Mouse (Mus musculus): Measurements from ENCODE around the gene Cacna1i. TPM values are rescaled to one million over a fixed set of nuclear protein-coding genes. Genes with fewer than 3 reads are reported as not detected.

Gene Cacna1i
- polyA plus RNA-seq, 1 experiment from 2014 or later: 0.02 TPM

GRCm38 (mm10) chr15:80387185-80387584 lies 100.1 kb downstream of the Cacna1i start:
- H3K9ac ChIP-seq: no peak overlapping the region
- H3K9me3 ChIP-seq (replicated peaks): no peaks in the 10 kb centered on the region
- H3K27ac ChIP-seq: no peak overlapping the region
- no peak overlapping the region for H3K4me3 ChIP-seq
- no peaks in the 10 kb centered on the region for H3K36me3 ChIP-seq
- no peaks in the 10 kb centered on the region for H3K4me1 ChIP-seq
- 59% methylated on average over 2 of the region's 2 CpGs for WGBS (ENCODE audit: insufficient replicate concordance)
- no peak for ATAC-seq
- no peak overlapping the region for H3K4me2 ChIP-seq
- H3K27me3 ChIP-seq (replicated peaks): peaks cover 6% of the 10 kb centered on the region; the same call in 1 of the 2 replicates

- Histone ChIP-seq H3K9me3 (replicated peaks) (no peaks in the 10 kb centered on the region), H3K27ac (no peak overlapping the region), H3K4me3 (no peak overlapping the region), H3K4me2 (no peak overlapping the region), H3K4me1 (no peaks in the 10 kb centered on the region), H3K9ac (no peak overlapping the region), H3K36me3 (no peaks in the 10 kb centered on the region), H3K27me3 (replicated peaks) (0 out of 2 replicates have a peak, but pooled peaks cover 6% of the 10 kb centered on the region)
- no peak for ATAC-seq
- 64% methylated on average over 14 of the region's 14 CpGs for WGBS (ENCODE audit: insufficient replicate concordance)
Observed at GRCm38 (mm10) chr15:80391791-80392190, 104.8 kb downstream of the Cacna1i start.

GRCm38 (mm10) chr15:80395035-80395434 lies 108.0 kb downstream of the Cacna1i start:
- H3K27me3 ChIP-seq (replicated peaks): 0 out of 2 replicates have a peak, but pooled peaks cover 6% of the 10 kb centered on the region
- no peak overlapping the region for H3K27ac ChIP-seq
- H3K4me1 ChIP-seq: no peaks in the 10 kb centered on the region
- no peaks in the 10 kb centered on the region for H3K36me3 ChIP-seq
- 0 out of 2 replicates have a peak, but pooled peaks cover 5% of the 10 kb centered on the region for H3K9me3 ChIP-seq (replicated peaks)
- H3K4me3 ChIP-seq: no peak overlapping the region
- WGBS (ENCODE audit: insufficient replicate concordance): 54% methylated on average over 22 of the region's 22 CpGs
- no peak overlapping the region for H3K9ac ChIP-seq
- no peak for ATAC-seq
- no peak overlapping the region for H3K4me2 ChIP-seq

GRCm38 (mm10) chr15:80399451-80399850 lies 112.4 kb downstream of the Cacna1i start:
- Histone ChIP-seq H3K9me3 (replicated peaks) (0 out of 2 replicates have a peak, but pooled peaks cover 5% of the 10 kb centered on the region), H3K4me1 (no peaks in the 10 kb centered on the region), H3K9ac (no peak overlapping the region), H3K27ac (no peak overlapping the region), H3K27me3 (replicated peaks) (no peaks in the 10 kb centered on the region), H3K4me2 (no peak overlapping the region), H3K4me3 (no peak overlapping the region), H3K36me3 (no peaks in the 10 kb centered on the region)
- WGBS (ENCODE audit: insufficient replicate concordance): 46% methylated on average over 1 of the region's 1 CpGs
- ATAC-seq: no peak

- no peak for ATAC-seq
- WGBS (ENCODE audit: insufficient replicate concordance): 51% methylated on average over 2 of the region's 2 CpGs
- 0 out of 2 replicates have a peak, but pooled peaks cover 5% of the 10 kb centered on the region for H3K9me3 ChIP-seq (replicated peaks)
- H3K27me3 ChIP-seq (replicated peaks): no peaks in the 10 kb centered on the region
- H3K9ac ChIP-seq: no peak overlapping the region
- no peaks in the 10 kb centered on the region for H3K36me3 ChIP-seq
- H3K4me2 ChIP-seq: no peak overlapping the region
- no peak overlapping the region for H3K27ac ChIP-seq
- H3K4me1 ChIP-seq: no peaks in the 10 kb centered on the region
- H3K4me3 ChIP-seq: no peak overlapping the region
Observed at GRCm38 (mm10) chr15:80401387-80401898, 114.4 kb downstream of the Cacna1i start.

GRCm38 (mm10) chr15:80401980-80402379 lies 114.9 kb downstream of the Cacna1i start:
- 77% methylated on average over 8 of the region's 8 CpGs for WGBS (ENCODE audit: insufficient replicate concordance)
- Histone ChIP-seq H3K4me2 (no peak overlapping the region), H3K9ac (no peak overlapping the region), H3K9me3 (replicated peaks) (0 out of 2 replicates have a peak, but pooled peaks cover 5% of the 10 kb centered on the region), H3K4me3 (no peak overlapping the region), H3K27ac (no peak overlapping the region), H3K4me1 (no peaks in the 10 kb centered on the region), H3K27me3 (replicated peaks) (no peaks in the 10 kb centered on the region), H3K36me3 (no peaks in the 10 kb centered on the region)
- no peak for ATAC-seq

- Histone ChIP-seq H3K4me2 (no peak overlapping the region), H3K36me3 (no peaks in the 10 kb centered on the region), H3K27ac (no peak overlapping the region), H3K4me1 (no peaks in the 10 kb centered on the region), H3K9me3 (replicated peaks) (no peaks in the 10 kb centered on the region), H3K27me3 (replicated peaks) (0 out of 2 replicates have a peak, but pooled peaks cover 5% of the 10 kb centered on the region), H3K4me3 (no peak overlapping the region), H3K9ac (no peak overlapping the region)
- WGBS (ENCODE audit: insufficient replicate concordance): 12% methylated on average over 1 of the region's 1 CpGs
- ATAC-seq: no peak
Observed at GRCm38 (mm10) chr15:80407873-80408272, 120.8 kb downstream of the Cacna1i start.

GRCm38 (mm10) chr15:80410661-80411060 lies 123.6 kb downstream of the Cacna1i start:
- Histone ChIP-seq H3K9me3 (replicated peaks) (no peaks in the 10 kb centered on the region), H3K4me3 (no peak overlapping the region), H3K27ac (no peak overlapping the region), H3K36me3 (no peaks in the 10 kb centered on the region), H3K27me3 (replicated peaks) (0 out of 2 replicates have a peak, but pooled peaks cover 10% of the 10 kb centered on the region), H3K4me1 (no peaks in the 10 kb centered on the region), H3K4me2 (no peak overlapping the region), H3K9ac (no peak overlapping the region)
- WGBS (ENCODE audit: insufficient replicate concordance): 48% methylated on average over 7 of the region's 7 CpGs
- no peak for ATAC-seq

- no peak overlapping the region for H3K4me3 ChIP-seq
- H3K9me3 ChIP-seq (replicated peaks): no peaks in the 10 kb centered on the region
- H3K27ac ChIP-seq: no peak overlapping the region
- 0 out of 2 replicates have a peak, but pooled peaks cover 10% of the 10 kb centered on the region for H3K27me3 ChIP-seq (replicated peaks)
- WGBS (ENCODE audit: insufficient replicate concordance): 59% methylated on average over 4 of the region's 4 CpGs
- no peaks in the 10 kb centered on the region for H3K4me1 ChIP-seq
- ATAC-seq: no peak
- no peak overlapping the region for H3K4me2 ChIP-seq
- H3K9ac ChIP-seq: no peak overlapping the region
- H3K36me3 ChIP-seq: no peaks in the 10 kb centered on the region
Observed at GRCm38 (mm10) chr15:80413070-80413469, 126.0 kb downstream of the Cacna1i start.

- ATAC-seq: no peak
- H3K4me2 ChIP-seq: no peak overlapping the region
- no peaks in the 10 kb centered on the region for H3K36me3 ChIP-seq
- no peaks in the 10 kb centered on the region for H3K9me3 ChIP-seq (replicated peaks)
- H3K27me3 ChIP-seq (replicated peaks): 0 out of 2 replicates have a peak, but pooled peaks cover 10% of the 10 kb centered on the region
- H3K4me3 ChIP-seq: no peak overlapping the region
- H3K4me1 ChIP-seq: no peaks in the 10 kb centered on the region
- WGBS (ENCODE audit: insufficient replicate concordance): 66% methylated on average over 17 of the region's 17 CpGs
- no peak overlapping the region for H3K27ac ChIP-seq
- no peak overlapping the region for H3K9ac ChIP-seq
Observed at GRCm38 (mm10) chr15:80413988-80414721, 127.1 kb downstream of the Cacna1i start.

- 67% methylated on average over 4 of the region's 4 CpGs for WGBS (ENCODE audit: insufficient replicate concordance)
- Histone ChIP-seq H3K4me2 (no peak overlapping the region), H3K27me3 (replicated peaks) (0 out of 2 replicates have a peak, but pooled peaks cover 10% of the 10 kb centered on the region), H3K27ac (no peak overlapping the region), H3K9me3 (replicated peaks) (no peaks in the 10 kb centered on the region), H3K4me1 (no peaks in the 10 kb centered on the region), H3K9ac (no peak overlapping the region), H3K36me3 (no peaks in the 10 kb centered on the region), H3K4me3 (no peak overlapping the region)
- no peak for ATAC-seq
Observed at GRCm38 (mm10) chr15:80415132-80415531, 128.1 kb downstream of the Cacna1i start.

- Histone ChIP-seq H3K27me3 (replicated peaks) (0 out of 2 replicates have a peak, but pooled peaks cover 5% of the 10 kb centered on the region), H3K36me3 (no peaks in the 10 kb centered on the region), H3K9me3 (replicated peaks) (no peaks in the 10 kb centered on the region), H3K27ac (no peak overlapping the region), H3K4me2 (no peak overlapping the region), H3K4me1 (no peaks in the 10 kb centered on the region), H3K9ac (no peak overlapping the region), H3K4me3 (no peak overlapping the region)
- no peak for ATAC-seq
- 54% methylated on average over 7 of the region's 9 CpGs for WGBS (ENCODE audit: insufficient replicate concordance)
Observed at GRCm38 (mm10) chr15:80417066-80417465, 130.0 kb downstream of the Cacna1i start.
